Mouse (Mus musculus): ENCODE measurements around the gene Mef2a.

DNA sequence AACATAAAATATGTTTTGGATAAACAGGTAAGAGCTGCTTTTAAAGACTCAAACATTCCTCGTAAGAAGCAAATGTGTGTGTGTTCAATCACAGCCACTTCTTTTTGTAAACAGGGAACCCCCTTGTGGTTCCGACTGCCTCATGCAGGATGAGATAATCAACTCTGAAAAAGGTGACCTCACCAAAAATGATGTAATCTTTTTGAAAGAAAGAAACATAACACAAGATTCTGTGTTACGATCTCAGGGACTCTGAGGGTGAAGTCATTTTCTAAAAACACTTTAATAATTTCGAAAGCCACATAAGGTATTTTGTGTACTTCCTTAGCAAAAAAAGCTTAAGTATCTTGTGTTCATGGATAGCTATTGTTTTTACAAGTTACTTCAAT is 128.8 kb downstream of the Mef2a start:
- TF ChIP-seq POLR2A (IDR thresholded peaks at IDR 0.05; ENCODE audit: extremely low read depth, insufficient read depth, low read length) (no peak), CTCF (IDR thresholded peaks at IDR 0.05; ENCODE audit: extremely low read depth, insufficient read depth, low read length) (no peak)

Measured in cortical plate, adult 2 months (tissue).